Mouse (Mus musculus): ENCODE results near the gene Abat.
A peak's percentile ranks its signal among the peaks of the same experiment; 100 is the strongest.
"Not testable (repeated sequence)": the region's sequence is repeated elsewhere in the genome, so short reads cannot be mapped to it uniquely, and the experiment has no call there.

Gene Abat

DNA sequence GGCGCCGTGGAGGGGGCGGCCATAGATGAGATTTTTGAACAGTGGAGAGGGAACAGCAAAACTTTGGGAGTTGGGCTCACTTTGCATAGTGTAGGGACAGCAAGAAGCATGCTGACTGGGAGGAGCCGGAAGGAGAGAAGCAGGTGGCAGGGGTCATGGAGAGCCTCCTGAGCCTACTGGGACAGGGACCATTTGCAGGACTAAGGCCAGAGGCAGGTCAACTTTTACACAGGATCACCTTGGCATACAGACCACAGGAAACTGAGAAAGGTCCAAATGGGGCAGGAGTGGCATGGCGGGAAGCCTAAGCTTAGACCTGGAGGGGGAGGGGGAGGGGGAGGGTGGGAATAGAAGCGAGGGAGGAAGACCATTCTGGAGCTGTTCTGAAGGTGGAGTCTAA is 20.2 kb downstream of the Abat start:
- no peak for DNase-seq

DNA sequence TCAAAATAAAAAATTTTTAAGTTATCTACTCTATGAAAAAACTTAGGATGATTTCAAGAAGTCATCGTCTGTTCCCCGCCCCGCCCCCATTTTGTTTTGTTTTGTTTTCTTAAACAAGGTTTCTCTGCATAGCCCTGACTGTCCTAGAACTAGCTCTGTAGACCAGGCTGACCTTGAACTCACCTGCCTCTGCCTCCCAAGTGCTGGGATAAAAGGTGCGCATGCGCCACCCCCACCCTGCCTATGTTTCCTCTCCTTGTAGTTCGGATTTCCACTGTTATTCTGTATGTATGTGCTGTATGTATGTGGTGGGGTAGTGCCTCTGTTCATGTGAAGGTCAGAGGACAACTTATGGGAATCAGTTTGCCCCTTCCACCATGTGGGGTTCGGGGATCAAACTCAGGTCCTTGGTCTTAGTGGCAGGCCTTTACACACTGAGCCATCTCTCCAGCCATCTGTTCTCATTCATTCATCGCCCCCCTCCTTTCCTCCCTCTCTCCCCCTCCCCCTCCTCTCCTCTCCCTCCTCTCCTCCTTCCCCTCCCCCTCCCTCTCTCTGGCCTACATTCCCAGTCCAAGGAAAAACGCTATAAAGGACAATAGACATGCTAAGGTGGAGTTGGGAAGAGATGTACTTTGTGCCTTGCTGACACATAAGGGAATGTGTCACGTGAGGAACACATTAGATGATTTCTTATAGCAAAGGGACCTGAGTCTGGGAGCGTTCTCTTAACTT is 21.4 kb downstream of the Abat start:
- no peak for DNase-seq

DNA sequence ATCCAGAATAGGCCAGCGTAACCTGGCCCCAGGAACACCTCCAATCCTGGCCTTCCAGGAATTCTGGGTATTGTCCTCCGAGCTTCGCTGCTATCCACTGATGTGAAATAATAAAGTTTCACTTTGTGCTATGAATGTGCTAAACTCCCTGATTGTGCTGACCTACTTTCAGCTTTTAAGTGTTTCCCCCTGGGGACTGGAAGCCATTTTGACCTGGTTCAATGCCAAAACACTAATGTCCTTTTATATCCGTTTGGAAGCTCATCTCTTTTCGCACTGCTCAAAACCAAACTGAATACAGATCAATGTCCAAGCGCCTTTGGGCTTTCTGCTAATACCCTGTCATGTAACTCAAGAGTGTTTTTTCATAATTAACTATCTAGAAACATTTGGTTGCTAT is 22.2 kb downstream of the Abat start:
- peak; percentile 4 for DNase-seq

GRCm38 (mm10) chr16:8539150-8539865 is 26.1 kb downstream of the Abat start:
- no peak for DNase-seq

DNA sequence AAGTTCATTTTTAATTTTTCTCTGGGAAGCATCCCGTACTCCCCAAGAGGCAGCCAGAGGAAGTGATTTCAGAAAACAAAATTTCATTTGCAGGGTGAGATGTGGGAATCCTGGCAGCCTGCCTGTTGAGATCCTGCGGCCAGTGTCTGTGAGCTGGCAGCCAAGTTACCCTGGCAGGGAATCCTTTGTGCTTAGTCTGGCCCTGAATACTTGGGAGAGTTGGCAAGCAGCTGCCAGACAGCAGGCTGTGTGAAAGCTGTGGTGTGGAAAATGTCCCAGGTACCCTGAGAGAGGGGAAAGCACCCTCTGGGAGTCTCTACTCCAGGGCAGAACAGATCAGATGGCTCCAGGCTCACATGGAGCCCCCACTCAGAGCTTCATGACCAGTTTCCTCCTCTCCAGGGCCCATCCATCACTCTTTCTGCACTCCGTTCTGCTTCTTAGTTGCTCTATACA is 27.7 kb downstream of the Abat start:
- DNase-seq, result peak; percentile 55

DNA sequence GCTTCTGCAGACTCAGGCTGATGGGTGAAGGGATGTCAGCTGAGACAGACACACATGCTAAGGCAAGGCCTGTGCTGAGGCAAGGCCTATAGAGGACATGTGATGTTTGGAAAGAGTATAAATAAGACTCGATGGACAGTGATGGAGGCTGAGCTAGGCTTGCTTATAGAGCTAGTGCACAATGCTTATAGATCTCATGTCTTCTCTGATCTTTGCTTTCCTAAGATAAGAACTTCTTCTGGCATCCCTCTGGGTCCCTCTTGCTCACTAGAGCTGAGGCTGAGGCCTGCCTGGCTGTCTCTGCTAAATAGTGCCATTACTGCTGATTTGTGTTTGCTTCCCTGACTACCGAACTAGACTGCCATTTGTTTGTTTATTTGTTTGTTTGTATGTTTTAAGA is 34.6 kb downstream of the Abat start:
- DNase-seq, result no peak

- DNase-seq, result no peak
Measured at GRCm38 (mm10) chr16:8549506-8549905, 36.3 kb downstream of the Abat start.

DNA sequence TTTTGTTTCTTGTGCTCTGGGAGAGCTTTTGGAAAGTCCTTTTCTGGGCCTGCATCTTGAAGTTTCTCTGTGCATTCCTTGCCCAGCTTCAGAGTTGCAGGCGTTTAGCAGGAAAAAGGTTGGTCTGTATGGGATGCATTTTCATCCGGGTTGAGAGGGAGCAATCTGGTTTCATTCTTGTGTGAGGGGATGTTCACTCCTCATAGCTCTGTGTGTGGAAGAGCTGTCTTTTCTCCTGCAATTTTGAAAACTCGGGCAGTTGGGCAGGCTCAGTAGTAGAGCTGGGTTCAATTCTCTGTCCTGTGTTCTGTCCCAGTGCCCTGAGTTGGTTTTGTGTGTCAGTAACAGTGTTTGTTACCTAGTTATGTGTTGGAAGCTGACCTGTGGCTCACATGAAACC is 41.1 kb downstream of the Abat start:
- DNase-seq, result no peak

DNA sequence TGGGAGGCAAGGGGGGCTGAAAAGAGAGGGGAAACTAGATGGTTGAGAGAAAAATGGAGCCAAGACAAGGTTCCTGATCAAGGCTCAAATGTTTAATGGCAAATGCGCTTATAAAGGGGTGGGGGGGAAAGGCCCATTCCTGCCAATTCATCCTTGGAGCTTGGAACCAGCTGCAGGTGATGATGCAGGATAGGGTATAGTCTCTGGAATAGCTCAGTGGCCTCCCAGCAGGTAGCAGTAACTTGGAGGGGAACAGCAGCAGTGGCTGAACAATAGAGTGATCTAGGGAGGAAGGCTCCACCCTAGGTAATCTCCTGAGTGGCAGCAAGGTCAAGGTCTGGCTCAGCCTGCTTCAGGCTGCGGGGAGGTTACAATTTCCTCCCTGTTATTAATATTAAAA is 41.5 kb downstream of the Abat start:
- DNase-seq, result not testable (repeated sequence)

DNA sequence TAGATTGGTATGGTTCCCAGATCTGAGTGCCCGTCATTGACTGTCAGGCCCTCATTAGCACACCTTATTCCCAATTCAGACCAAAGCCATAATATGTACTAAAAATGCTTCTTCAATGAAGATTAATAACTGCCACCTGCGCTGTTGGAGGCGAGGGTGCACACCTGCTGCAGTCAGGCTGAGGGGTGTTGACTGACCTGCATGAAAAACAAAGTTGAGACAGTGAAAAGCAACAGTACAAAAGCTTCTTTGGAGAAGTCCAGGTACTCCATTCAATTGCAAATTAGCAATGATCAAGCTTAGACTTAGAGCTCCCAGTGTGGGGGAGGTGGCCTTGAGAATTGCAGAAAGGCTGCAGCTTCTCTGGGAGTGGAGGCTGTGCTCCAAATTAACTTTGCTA is 42.1 kb downstream of the Abat start:
- not testable (repeated sequence) for DNase-seq

- DNase-seq, result no peak
Measured at GRCm38 (mm10) chr16:8560079-8560478, 46.9 kb downstream of the Abat start.

GRCm38 (mm10) chr16:8561101-8561500 is 47.9 kb downstream of the Abat start:
- DNase-seq, result not testable (repeated sequence)

GRCm38 (mm10) chr16:8561856-8562255 is 48.6 kb downstream of the Abat start:
- DNase-seq, result not testable (repeated sequence)

DNA sequence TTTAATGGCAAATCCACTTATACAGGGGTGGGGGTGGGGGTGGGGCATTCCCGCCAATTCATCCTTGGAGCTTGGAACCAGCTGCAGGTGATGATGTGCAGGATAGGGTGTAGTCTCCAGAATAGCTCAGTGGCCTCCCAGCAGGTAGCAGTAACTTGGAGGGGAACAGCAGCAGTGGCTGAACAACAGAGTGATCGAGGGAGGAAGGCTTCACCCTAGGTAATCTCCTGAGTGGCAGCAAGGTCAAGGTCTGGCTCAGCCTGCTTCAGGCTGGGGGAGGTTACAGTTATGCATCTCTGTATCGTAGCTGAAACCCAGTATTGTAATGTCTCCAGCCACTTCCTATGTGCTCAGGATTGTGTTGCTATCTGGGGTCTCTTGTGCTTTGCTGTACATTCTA is 49.6 kb downstream of the Abat start:
- not testable (repeated sequence) for DNase-seq

DNA sequence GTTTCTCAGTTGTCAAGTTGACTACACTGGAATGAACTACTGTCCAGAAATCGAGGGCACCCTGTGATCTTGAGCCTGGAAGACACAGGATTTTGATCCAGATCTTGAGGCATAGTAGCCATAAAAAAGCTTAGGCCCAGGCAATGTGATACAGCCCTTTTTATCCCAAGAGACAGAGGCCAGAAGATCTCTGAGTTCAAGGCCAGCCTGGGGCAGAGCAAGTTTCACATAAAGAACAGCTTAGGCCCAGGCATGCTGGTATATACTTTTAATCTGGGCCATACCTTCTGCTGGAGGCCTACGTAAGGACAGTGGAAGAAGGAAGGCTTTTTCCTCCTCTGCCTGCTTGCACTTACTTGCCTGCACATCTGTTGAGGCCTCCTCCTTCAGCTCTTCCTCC is 51.6 kb downstream of the Abat start:
- DNase-seq, result no peak

GRCm38 (mm10) chr16:8565539-8565938 is 52.3 kb downstream of the Abat start:
- no peak for DNase-seq

GRCm38 (mm10) chr16:8566115-8566711 is 53.0 kb downstream of the Abat start:
- DNase-seq, result peak; percentile 14

- DNase-seq, result no peak
Measured at GRCm38 (mm10) chr16:8568881-8569280, 55.7 kb downstream of the Abat start.

DNA sequence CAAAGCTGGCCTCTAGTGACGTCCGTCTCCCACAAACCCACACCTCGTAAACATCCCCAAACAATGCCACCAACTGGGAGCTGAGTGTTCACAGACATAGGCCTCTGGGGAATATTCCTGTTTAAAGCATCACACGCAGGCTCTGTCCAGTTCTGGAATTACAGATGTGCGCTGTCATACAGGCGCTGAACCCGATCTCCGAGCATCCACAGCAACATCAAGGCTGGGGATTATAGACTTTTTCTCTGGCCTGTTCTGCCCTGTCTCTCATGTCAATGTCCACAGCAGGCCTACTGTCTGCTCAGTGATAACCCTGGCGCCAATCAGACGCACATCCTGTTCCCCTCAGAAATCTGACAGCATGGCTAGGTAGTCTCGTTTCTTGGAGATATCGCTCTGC is 57.1 kb downstream of the Abat start:
- DNase-seq, result no peak

- DNase-seq, result no peak
Measured at GRCm38 (mm10) chr16:8570901-8571615, 57.8 kb downstream of the Abat start.

- no peak for DNase-seq
Measured at GRCm38 (mm10) chr16:8573041-8573440, 59.8 kb downstream of the Abat start.

DNA sequence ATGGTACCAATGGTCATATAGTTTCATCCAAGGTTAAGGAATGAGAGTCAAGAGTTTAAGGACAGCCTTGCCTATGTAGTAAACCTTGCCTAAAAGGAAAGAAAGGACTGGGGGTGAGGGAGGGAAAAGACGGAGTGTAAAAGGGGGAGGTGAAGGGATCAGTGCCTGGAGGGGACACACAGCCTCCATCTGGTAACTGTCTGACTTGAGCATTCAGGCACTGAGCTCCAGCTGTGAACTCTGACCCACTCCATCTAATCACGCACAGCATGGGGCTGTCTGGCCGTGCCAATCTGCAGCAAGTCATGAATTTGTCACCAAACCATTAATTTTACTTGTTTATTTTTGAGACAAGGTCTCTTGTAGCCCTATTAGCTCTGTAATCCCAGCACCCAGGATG is 60.5 kb downstream of the Abat start:
- DNase-seq, result no peak

- no peak for DNase-seq
Measured at GRCm38 (mm10) chr16:8574316-8574715, 61.1 kb downstream of the Abat start.
